Mouse (Mus musculus): ENCODE measurements around the gene Kifc1. TPM values are rescaled to one million over a fixed set of nuclear protein-coding genes. Genes with fewer than 3 reads are reported as not detected.

Kifc1 gene
- polyA plus RNA-seq (2021; fragmentation: Nextera tagmentation), result 0.23 and 0.25 TPM in 2 replicates
- long read RNA-seq, experiment 1, partial matches to known transcripts, result 0 of 1 reads
- long read RNA-seq, experiment 1, other reads (novel, unspliced or antisense), result 0 of 1 reads
- long read RNA-seq, experiment 2, result 0 reads

DNA sequence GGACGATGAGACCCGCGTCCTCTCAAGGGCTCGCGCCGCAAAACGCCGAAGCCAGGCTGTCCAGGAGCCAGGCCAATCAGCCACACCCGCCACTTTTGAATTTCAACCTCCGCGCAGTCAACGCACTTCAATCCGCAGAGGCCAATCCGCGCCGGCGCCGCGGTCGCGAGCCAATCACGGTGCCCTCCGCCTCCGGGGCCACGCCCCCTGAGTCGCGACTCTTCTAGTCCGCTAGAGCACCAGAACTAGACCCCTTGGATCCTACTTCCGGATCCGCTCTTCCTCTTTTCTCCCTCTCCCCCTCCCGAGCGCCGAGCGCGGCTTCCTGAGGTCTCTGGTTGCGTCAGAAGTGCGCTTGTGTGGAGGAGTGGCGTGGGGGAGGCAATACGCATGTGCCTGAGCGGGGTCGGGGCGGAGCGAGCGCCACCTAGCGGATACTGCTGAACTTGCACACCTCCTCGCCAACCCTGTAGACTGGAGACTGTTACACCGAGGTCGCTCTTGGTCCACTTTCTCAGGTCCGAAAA lies at the start of gene Kifc1:
TSS of gene Kifc1 (minus strand) at position 129 of the 527 bp plus-strand sequence.

DNA sequence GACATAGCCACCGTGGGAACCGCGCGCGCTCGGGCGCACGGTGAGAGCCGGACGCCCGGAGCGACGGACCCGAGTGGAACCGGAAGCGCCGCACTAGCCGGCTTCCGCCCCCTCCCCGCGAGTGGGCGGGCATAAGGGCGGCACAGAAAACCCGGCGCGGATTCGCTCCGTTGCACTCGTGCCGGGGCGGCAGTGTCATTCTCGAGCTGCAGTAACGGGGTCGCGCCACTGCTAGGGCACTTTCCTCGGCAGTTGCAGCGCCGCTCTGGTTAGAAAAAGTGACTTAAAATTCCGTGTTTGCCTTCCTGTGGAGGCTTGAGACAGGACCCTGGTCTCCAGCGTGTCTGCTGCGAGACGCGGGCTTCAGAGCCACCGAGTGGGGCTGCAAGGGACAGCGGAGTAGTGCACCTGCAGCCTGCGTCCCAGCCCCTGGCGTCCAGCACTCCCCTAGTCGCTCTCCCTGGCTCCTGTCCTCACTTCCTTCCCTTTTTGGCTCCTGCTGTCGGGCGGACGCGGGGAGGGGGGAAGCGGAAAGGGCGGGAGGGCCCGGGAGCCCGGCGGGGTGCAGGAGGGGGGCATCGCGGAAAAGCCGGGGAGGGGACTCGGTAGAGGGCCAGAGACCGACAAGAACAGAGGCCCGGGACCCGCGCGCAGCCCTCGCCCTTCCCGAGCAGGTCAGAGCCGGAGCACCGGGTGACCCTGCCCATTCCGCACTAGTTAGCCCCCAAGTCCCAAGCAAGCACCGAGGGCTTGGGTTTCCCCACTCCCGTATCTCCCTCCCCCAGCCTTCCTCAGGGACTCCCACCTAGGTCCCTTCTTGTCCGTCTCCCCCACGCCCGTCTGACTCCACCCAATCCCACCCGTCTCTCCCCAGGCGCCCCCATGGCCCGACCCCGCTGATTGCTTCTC lies 39.2 kb upstream of the Kifc1 start, which contains the start of gene Rgl2:
TSS of gene Rgl2 (plus strand) at position 173 of the 909 bp plus-strand sequence.

DNA sequence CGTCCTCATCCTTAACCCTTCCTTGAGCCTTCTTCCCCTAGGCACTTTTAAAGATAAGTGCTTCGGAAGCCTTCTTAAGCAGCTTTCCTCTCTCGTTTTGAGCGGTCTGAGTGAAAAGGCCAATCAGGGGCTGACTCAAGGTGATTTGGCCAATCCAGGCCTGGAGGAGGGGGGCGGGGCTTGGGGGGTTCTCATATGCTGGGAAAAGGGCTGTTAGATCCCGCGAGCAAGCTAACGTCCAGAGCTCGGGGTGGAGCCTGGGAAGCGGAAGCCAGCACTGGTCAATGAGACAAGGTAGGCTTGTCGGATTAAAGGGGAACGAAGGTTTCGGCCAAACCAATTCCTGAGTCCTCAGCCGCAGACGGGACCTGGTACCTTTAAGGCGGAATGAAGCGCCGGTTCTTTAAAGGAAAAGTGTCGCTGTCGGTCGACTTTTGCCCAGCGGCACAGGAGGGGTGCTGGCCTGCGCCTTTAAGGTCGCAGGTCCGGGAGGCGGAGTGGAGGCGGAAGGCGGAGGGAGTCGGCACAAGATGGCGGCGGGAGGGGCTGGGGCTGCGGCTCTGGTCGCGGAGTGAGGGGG lies 25.3 kb upstream of the Kifc1 start, which contains the start of the genes Tapbp and Zbtb22:
TSS of gene Tapbp (plus strand) at position 229 of the 580 bp plus-strand sequence.
TSS of gene Zbtb22 (plus strand) at position 234 of the 580 bp plus-strand sequence.

DNA sequence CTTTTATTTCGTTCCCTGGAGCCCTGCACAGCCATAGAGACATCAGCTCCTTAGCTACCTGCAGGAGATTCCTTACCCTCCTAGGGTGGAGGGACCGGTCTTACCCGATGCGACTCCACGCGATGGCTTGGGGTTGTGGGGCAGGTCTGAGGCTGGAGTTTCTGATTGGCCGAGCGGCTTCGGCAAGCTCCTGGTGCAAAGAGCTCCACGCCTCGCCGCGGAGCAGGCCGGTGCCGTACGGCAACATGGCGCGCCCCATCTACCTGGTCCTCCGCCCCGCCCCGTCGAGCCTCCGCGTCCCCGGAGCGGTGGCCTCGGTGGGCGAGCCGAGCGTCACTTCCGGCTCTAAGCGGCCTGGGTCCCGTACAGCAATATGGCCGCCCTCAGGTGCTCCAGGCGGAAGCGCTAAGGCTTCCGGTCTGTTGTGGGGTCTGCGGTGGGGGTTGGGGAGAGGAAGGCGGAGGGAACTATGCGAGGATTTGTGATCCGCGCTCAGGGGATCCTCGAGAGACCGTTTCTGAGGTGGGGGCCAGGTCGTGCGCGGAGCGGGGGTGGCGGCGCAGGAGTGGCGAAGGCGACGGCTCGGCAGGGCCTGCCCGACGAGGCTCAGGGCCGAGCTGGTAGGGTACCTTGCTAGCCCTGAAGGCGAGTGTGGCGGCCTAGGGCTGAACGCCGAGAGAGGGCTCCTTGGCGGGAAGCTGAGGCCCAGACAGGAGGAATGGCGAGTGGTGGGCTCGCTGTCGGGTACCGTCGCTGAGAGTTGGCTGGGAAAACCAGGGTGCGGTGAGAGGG lies 18.8 kb upstream of the Kifc1 start, which contains the start of gene Daxx:
TSS of gene Daxx (plus strand) at position 338 of the 792 bp plus-strand sequence.

DNA sequence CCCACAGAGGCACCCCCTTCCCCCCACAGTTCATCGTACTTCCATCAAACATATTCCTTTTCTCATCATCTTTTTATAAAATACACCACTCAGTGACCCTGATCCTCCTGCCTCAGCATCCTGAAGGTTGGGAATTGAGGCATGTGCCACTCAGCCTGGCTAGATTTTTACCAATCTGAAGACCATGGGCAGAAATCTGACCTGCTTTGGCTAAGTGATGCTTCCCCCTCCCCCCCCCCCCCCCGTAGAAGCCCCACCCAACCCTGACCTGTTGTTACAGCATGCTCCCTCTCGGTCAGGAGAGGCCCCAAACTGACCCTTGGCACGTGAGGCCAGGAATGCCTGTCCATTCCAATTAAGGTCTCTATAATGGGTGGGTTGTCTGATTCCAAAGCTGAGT lies 14.4 kb upstream of the Kifc1 start, which contains the start of gene Platr17:
TSS of gene Platr17 (plus strand) at position 301 of the 400 bp plus-strand sequence.

DNA sequence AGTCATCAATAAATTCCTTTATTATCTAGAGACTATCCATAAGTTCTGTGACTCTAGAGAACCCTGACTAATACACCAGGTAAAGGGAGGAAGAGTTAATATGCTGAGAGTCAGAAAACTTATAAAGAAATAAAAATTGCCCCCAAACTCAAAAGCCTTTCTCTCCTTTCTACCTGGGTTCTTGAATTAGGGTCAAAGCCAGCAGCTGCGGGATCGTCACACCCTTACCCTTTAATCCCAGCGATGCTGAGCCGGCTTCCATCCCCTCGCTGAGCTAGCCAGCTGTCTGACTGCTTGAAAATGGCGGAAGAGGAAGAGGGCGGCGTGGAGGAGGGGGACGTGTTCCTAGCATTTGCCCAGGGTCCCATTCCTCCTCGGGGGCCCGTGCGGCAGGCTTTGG lies 16.9 kb downstream of the Kifc1 start, which contains the start of gene Gm7029:
TSS of gene Gm7029 (plus strand) at position 301 of the 400 bp plus-strand sequence.

DNA sequence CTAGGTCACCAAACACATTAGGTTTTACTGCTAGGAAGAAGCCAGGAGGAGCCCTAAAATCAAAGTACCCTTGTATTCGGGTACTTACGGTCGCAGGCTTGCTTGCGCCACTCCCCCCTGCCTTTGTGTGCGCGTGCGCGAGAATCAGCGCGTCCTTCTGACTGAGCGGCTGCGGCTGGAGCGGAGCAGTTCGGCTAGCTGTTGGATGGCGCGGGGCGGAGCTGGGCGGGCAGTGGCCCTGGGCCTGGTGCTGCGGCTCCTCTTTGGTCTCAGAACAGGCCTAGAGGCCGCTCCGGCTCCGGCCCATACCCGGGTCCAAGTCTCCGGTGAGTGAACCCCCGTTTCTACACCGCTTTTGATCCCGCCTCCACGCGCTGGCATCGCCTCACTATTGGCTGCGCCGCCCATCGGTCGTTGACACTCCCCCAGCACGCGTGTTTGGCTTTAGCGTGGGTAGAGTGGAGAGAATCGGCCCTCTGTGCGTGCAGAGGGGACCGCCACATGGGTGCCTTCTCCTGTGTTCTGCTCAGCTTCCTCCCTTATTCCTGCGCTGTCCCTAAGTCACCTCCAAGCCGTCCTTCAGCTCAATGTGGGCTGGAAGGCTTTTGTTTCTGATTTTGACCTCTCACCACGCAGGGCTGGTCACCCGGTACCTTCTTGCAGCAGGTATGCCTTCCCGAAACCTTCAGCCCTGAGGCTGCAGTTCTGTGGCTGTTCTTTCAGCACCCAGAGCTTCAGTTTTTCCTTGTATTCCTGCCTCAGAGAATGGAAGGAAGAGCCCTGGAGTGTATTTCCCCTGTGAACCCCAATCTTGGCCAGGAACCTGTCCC lies 47.3 kb downstream of the Kifc1 start, which contains the start of gene Cd320:
TSS of gene Cd320 (plus strand) at position 126 of the 830 bp plus-strand sequence.

Other genes starting within 250 kb of the Kifc1 start
- 48.3 and 50.7 TPM in 2 replicates for gene Hnrnpm, start 203.8 kb downstream of the Kifc1 start, polyA plus RNA-seq (2021; fragmentation: Nextera tagmentation)
- 20.5 and 194 TPM in 2 replicates for gene March2, start 172.0 kb downstream of the Kifc1 start, polyA plus RNA-seq (2021; fragmentation: Nextera tagmentation)
- 640 and 662 TPM in 2 replicates for gene Rab11b, start 130.1 kb downstream of the Kifc1 start, polyA plus RNA-seq (2021; fragmentation: Nextera tagmentation)
- gene Angptl4, start 108.8 kb downstream of the Kifc1 start, polyA plus RNA-seq (2021; fragmentation: Nextera tagmentation), result 3.4 TPM in 2 replicates
- gene Kank3, start 80.1 kb downstream of the Kifc1 start, polyA plus RNA-seq (2021; fragmentation: Nextera tagmentation), result 18.2 and 19.7 TPM in 2 replicates
- gene Rps28, start 66.1 kb downstream of the Kifc1 start, polyA plus RNA-seq (2021; fragmentation: Nextera tagmentation), result 2,886 and 3,372 TPM in 2 replicates
- gene Ndufa7, start 66.1 kb downstream of the Kifc1 start, polyA plus RNA-seq (2021; fragmentation: Nextera tagmentation), result 1,006 and 1,076 TPM in 2 replicates
- gene Cd320, start 47.6 kb downstream of the Kifc1 start, polyA plus RNA-seq (2021; fragmentation: Nextera tagmentation), result 45.2 and 56.2 TPM in 2 replicates
- gene Gm7029, start 16.8 kb downstream of the Kifc1 start, polyA plus RNA-seq (2021; fragmentation: Nextera tagmentation), result not detected in 2 replicates
- 1.5 and 2.0 TPM in 2 replicates for gene Platr17, start 14.5 kb upstream of the Kifc1 start, polyA plus RNA-seq (2021; fragmentation: Nextera tagmentation)
- gene Daxx, start 18.8 kb upstream of the Kifc1 start, polyA plus RNA-seq (2021; fragmentation: Nextera tagmentation), result 17.9 and 19.4 TPM in 2 replicates
- 27.8 and 29.4 TPM in 2 replicates for gene Tapbp, start 25.2 kb upstream of the Kifc1 start, polyA plus RNA-seq (2021; fragmentation: Nextera tagmentation)
- 4.8 and 8.5 TPM in 2 replicates for gene Zbtb22, start 25.2 kb upstream of the Kifc1 start, polyA plus RNA-seq (2021; fragmentation: Nextera tagmentation)
- 7.1 and 7.2 TPM in 2 replicates for gene Rgl2, start 38.9 kb upstream of the Kifc1 start, polyA plus RNA-seq (2021; fragmentation: Nextera tagmentation)
- 117 and 123 TPM in 2 replicates for gene Pfdn6, start 49.7 kb upstream of the Kifc1 start, polyA plus RNA-seq (2021; fragmentation: Nextera tagmentation)
- gene Wdr46, start 50.0 kb upstream of the Kifc1 start, polyA plus RNA-seq (2021; fragmentation: Nextera tagmentation), result 4.5 and 4.8 TPM in 2 replicates
- gene B3galt4, start 60.8 kb upstream of the Kifc1 start, polyA plus RNA-seq (2021; fragmentation: Nextera tagmentation), result 4.3 and 5.6 TPM in 2 replicates
- gene Vps52, start 65.2 kb upstream of the Kifc1 start, polyA plus RNA-seq (2021; fragmentation: Nextera tagmentation), result 41.5 and 54.7 TPM in 2 replicates
- gene Rps18, start 65.3 kb upstream of the Kifc1 start, polyA plus RNA-seq (2021; fragmentation: Nextera tagmentation), result 906 and 922 TPM in 2 replicates
- gene H2-K1, start 109.7 kb upstream of the Kifc1 start, polyA plus RNA-seq (2021; fragmentation: Nextera tagmentation), result 29.6 and 37.7 TPM in 2 replicates
- 3.4 and 12.5 TPM in 2 replicates for gene Ring1, start 134.0 kb upstream of the Kifc1 start, polyA plus RNA-seq (2021; fragmentation: Nextera tagmentation)
- gene H2-Ke6, start 137.4 kb upstream of the Kifc1 start, polyA plus RNA-seq (2021; fragmentation: Nextera tagmentation), result 25.9 and 48.5 TPM in 2 replicates
- gene Slc39a7, start 141.0 kb upstream of the Kifc1 start, polyA plus RNA-seq (2021; fragmentation: Nextera tagmentation), result 66.0 and 69.8 TPM in 2 replicates
- 12.9 and 32.8 TPM in 2 replicates for gene Rxrb, start 141.2 kb upstream of the Kifc1 start, polyA plus RNA-seq (2021; fragmentation: Nextera tagmentation)
- gene Col11a2, start 148.8 kb upstream of the Kifc1 start, polyA plus RNA-seq (2021; fragmentation: Nextera tagmentation), result 0.48 and 0.55 TPM in 2 replicates
- 1.2 and 1.6 TPM in 2 replicates for gene H2-Oa, start 201.7 kb upstream of the Kifc1 start, polyA plus RNA-seq (2021; fragmentation: Nextera tagmentation)
- gene H2-DMa, start 228.9 kb upstream of the Kifc1 start, polyA plus RNA-seq (2021; fragmentation: Nextera tagmentation), result 32.1 and 36.6 TPM in 2 replicates
- 42.2 and 74.5 TPM in 2 replicates for gene Brd2, start 232.0 kb upstream of the Kifc1 start, polyA plus RNA-seq (2021; fragmentation: Nextera tagmentation)

Measured in left cerebral cortex, adult 6 months (tissue).